Mouse (Mus musculus): ENCODE measurements at regions not wholly inside any gene's neighbourhood (a gene's known extent, or its start where the extent isn't known, plus 50 kb on each side); places are given as distances from the start of the nearest gene placed in this dataset.

DNA sequence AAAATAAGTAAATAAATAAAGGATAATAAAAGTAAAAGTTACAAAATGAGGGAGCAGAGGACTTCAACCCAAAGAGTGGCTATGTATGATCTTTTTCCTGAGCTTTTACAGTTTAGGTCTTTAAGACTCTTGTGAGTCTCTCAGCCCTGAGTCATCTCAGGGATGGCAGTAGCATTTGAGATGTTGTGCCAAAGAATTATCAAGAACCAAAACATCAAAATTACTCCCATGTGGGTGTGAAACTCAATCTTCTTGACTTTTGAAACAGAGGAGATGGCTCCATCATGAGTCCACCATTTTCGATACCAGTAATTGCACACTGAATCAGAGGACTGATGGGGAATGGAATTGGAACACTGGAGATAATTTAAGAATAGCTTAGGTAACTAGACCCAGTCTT lies 174.0 kb upstream of the Egflam start:
- in situ Hi-C loops (cut with MboI; ENCODE audit: low sequenced_read_pairs), result no loop called here

DNA sequence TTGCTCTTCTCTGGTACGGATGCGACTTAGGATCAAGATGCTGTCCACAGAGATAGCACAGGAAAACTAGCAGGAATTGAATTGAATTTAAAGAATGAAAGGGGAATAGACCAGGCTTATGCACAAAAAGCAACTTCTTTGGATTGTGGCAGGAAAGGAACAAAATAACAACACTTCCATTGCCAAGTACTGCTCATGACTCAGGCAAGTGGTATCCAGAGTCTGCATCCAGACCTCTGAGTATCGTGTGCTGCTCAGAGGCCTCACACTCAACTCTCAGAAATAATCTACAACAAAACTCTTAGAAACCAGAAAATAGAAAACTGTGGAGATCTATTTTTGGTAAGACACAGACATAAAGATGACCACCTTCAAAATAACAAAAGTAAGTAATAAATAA lies 176.1 kb upstream of the Egflam start:
- in situ Hi-C loops (cut with MboI; ENCODE audit: low sequenced_read_pairs), result no loop called here

DNA sequence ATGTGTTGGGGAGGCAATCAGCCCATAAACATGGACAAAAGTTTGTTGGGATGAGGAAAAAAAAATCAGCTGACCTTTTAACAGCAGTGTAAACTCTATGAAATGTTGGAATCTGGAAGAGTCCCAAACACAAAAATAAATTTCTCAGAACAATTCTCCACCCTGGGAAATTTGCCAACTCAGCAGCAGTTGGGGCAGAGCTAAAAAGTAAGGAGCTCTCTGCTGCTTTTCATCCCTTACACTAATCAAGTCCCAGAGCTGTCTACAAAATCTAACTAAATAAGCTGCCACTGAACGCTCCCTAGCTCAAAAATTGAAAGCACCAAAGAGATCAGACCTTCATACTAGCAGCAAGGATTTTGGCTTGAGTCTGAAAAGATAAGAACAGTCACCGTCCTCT lies 176.6 kb upstream of the Egflam start:
- in situ Hi-C loops (cut with MboI; ENCODE audit: low sequenced_read_pairs), result no loop called here

DNA sequence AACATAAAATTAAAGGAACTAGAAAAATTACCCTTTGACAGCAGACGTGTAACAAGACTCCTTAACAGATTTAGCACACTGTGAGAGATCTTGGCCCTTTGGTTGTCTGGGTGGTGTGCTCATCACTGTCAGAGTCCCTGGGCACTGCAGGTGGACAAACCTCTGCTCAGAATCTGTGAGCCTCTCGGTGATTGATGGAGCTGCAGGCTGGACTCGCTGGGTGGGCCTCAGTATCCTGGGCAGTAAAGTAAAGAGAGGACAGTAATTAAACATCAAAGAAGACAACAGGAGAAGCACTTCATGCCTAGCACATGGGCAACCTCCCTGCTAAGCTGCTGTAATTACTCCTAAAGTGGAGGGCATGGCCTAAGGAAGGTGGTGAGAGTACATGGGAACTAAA lies 180.2 kb upstream of the Egflam start:
- in situ Hi-C loops (cut with MboI; ENCODE audit: low sequenced_read_pairs), result no loop called here

- in situ Hi-C loops (cut with MboI; ENCODE audit: low sequenced_read_pairs), result no loop called here
Observed at GRCm38 (mm10) chr15:7587210-7587609, 189.0 kb upstream of the Egflam start.

DNA sequence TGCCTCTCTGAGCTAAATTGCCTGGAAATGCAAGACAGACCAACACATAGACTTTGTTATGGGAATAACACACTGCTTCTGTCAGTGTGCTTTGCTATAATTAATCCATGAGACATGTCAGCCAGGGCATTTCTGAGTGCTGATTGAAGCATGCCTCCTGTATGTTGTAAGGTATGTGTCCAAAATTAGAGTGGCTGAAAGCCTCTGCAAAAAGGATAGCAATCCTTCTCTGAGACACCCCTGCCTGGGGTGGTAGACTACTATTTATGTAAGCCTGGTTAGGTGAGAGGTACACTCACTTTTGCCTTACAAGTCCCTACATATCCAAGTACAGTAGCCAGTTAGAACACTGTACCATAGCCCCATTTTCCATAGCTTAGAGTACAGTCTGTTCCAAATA lies 193.3 kb upstream of the Egflam start:
- in situ Hi-C loops (cut with MboI; ENCODE audit: low sequenced_read_pairs), result no loop called here

GRCm38 (mm10) chr15:7597335-7597734 lies 199.1 kb upstream of the Egflam start:
- in situ Hi-C loops (cut with MboI; ENCODE audit: low sequenced_read_pairs), result no loop called here

GRCm38 (mm10) chr15:7597805-7598204 lies 199.6 kb upstream of the Egflam start:
- in situ Hi-C loops (cut with MboI; ENCODE audit: low sequenced_read_pairs), result no loop called here

GRCm38 (mm10) chr15:7601540-7601939 lies 203.3 kb upstream of the Egflam start:
- in situ Hi-C loops (cut with MboI; ENCODE audit: low sequenced_read_pairs), result no loop called here

DNA sequence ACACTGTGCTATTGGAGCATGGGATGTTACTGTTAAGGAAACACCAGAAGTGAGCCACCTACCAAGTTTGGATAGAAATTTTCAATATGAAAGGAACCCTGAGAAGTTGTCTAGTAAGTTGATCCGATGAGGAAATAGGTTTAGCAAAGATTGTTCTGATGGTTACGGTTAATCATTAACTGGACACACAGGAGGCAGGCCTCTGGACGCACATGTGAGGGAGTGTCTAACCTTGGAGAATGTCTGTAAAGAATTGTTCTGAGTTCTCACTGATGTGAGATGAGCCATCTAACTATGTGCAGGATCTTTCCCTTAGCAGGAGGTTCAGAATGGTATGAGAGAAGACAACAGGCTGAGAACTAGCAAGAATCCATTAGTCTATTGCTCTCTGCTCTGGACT lies 205.8 kb upstream of the Gdnf start:
- in situ Hi-C loops (cut with MboI; ENCODE audit: low sequenced_read_pairs), result no loop called here

DNA sequence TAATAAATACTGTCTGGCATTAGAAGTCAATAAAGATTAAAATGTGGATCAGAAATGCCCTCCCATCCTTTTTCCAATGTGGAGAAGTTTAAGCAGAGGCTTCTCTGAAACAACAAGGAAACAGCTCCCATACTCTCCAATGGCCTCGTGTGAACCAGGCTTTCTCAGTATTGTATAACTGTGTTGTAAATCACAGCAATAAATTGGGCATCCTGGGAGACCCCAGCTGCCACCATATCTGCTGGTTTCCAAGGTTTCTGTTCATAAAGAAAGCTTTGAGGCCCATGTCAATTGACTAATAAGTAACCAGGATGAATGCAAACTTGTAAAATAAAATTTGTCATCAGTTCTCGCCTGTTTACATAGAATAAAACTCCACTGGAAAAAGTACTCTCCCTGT lies 192.7 kb upstream of the Gdnf start:
- in situ Hi-C loops (cut with MboI; ENCODE audit: low sequenced_read_pairs), result no loop called here

DNA sequence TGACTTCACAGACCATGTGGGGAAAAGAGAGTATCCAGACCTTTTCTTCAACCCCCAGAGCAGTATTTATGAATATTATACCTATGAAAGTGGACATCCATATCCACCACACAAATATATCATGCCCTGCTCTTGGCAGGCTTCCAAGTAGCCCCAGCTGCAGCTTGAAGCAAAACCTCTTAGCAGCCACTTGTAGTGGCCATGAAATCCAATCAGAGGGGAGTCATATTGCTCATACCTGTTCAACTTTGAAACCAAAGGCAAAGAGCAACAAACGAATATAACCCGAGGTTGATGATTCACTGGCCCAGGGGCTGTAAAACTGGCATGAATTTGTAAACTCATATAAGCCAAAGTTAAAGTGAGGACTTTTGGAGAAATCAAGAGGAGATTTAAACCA lies 187.6 kb upstream of the Gdnf start:
- in situ Hi-C loops (cut with MboI; ENCODE audit: low sequenced_read_pairs), result no loop called here

DNA sequence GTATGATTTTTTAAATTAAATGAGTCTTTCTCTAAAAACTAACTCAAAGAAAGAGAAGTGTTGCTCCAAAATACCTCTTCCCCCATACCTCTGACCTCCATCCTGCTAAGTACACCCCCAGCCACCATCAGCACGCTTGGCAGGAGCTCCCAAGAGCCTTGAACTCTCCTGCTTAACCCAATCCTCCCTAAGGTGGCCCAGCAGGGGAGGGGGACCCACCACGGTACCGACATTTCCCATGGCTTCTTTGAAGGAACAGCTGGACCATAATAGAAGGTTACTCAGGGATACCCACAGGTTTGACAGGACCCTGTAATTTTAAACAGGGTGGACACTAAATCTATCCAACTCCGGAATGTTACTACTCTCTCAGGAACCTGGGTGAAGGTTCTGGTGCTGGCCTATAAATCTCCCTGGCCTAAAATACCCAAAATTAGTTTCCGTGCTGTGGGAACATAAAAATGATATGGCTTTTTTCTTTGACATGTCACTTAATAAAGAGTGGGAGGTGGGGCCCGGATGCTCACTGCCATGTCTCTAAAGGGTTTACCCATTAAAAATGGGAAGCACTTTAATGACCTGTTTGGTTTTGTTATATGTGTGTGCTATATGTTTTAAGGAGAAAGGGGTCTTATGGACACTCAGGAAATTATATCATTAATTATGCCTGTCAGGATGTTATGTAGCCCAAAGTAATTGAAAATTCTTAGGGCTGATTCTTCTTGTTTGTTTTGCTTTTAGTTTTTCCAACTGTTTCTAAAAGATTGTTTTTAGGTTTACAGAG lies 185.8 kb upstream of the Gdnf start:
- in situ Hi-C loops (cut with MboI; ENCODE audit: low sequenced_read_pairs), result no loop called here

DNA sequence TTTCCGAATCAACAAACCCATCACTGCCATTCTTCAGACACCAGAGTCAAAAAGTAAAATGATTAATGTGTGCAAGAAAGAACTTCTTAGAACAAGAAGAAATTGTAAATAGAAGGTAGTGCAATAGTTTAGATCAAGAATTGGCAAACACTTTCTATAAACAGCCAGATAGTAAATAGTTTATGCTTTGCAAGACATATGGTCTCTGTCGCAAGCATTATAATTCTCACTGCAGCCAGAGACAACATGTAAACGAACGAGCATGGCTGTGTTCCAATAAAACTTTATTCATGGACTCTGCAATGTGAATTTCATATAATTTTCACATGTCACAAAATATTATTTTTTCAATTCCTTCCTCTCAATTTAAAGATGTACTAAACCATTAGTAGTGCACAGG lies 180.8 kb upstream of the Gdnf start:
- in situ Hi-C loops (cut with MboI; ENCODE audit: low sequenced_read_pairs), result no loop called here

DNA sequence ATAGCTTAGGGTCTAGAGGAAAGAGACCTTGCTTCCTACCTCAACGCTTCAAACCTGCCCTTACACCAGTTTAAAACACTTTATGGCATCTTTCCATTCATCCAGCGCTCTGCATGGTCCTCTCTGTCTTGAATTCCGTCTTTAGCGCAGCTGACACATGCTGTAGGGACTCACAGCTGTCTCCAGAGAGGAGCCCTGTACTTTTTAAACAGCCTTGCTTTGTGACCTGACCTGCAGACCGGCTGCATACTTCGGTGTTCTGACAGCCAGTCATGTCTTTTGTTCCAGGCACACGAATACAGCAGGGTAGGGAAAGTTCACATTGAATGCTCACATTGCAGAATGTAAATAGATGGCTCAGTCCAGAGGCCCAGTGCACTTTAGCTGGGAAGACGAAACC lies 175.4 kb upstream of the Gdnf start:
- in situ Hi-C loops (cut with MboI; ENCODE audit: low sequenced_read_pairs), result no loop called here

DNA sequence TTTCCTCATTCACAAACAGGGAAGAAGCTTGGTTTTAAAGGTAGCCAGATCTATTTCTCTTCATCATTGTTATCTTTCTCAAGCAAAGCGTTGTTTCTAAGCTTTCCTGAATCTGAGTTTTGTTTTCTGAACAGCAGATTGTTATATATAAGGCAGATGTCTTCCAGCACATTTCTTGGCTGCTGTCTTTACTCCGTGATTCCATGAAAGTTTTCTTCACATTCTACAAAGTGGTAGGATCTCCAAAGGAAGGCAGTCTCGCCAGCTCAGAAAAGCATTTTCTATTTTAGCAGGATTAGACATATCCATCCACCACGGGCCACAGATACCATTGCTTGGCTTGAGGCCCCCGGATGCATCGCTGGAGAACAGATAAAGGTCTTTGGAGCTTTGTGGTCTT lies 171.2 kb upstream of the Gdnf start:
- in situ Hi-C loops (cut with MboI; ENCODE audit: low sequenced_read_pairs), result no loop called here

- in situ Hi-C loops (cut with MboI; ENCODE audit: low sequenced_read_pairs), result no loop called here
Observed at GRCm38 (mm10) chr15:7642075-7642474, 168.6 kb upstream of the Gdnf start.

GRCm38 (mm10) chr15:7650705-7651104 lies 159.9 kb upstream of the Gdnf start:
- in situ Hi-C loops (cut with MboI; ENCODE audit: low sequenced_read_pairs), result no loop called here

- in situ Hi-C loops (cut with MboI; ENCODE audit: low sequenced_read_pairs), result no loop called here
Observed at GRCm38 (mm10) chr15:7663888-7664287, 146.8 kb upstream of the Gdnf start.

GRCm38 (mm10) chr15:7669631-7670030 lies 141.0 kb upstream of the Gdnf start:
- in situ Hi-C loops (cut with MboI; ENCODE audit: low sequenced_read_pairs), result no loop called here

DNA sequence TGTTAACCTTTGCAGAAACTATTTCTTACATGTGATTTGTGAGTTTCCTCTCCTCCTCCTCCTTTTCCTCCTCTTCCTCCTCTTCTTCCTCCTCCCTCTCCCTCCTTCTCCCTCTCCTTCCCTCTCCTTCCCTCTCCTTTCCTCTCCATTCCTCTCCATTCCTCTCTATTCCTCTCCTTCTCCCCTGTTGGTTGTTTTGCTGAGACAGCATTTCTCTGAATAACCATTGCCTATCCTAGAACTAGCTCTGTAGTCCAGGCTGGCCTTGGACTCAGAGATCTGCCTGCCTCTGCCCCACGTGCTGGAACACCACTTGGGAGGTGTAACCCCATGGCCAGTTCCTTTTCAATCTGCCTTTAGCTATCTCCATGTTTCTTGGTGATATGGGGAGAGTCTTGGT lies 133.7 kb upstream of the Gdnf start:
- in situ Hi-C loops (cut with MboI; ENCODE audit: low sequenced_read_pairs), result no loop called here

DNA sequence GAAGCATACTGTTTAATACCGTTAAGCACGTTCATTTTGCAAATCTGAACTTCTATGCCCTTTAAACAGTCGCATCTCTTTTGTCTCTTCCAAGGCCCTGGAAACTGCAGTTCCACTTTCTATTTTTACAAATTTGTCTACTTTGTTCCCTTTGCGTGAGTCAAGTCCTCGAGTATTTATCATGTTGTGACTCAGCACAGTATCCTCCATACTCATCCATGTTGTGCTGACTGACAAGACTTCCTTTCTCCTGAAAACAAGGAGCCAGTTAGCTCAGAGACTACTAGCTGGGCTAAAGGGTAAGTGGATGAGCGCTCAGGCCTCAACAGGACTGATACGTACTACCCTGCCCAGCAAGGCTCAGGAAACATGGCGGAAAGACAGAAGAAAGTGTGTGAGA lies 131.9 kb upstream of the Gdnf start:
- in situ Hi-C loops (cut with MboI; ENCODE audit: low sequenced_read_pairs), result no loop called here

GRCm38 (mm10) chr15:7681011-7681410 lies 129.6 kb upstream of the Gdnf start:
- in situ Hi-C loops (cut with MboI; ENCODE audit: low sequenced_read_pairs), result no loop called here
